Comparison of ENCODE assay signal across 9 mouse cellular contexts in genomic region chr11:108259391-108259790, GRCm38 (mm10).
A peak's percentile ranks its signal among the peaks of the same experiment; 100 is the strongest.
DNase-seq lines count a peak whose midpoint lies in the region; ATAC-seq and TF ChIP-seq lines count a peak whose summit lies in the region.
"Had no signal": no experiment of that assay in that cellular context is flagged by ENCODE, and none has a peak within 500 bp of the region (broad histone marks: within the 10 kb centered on the region; RNA-seq: fewer than 3 reads in every experiment).

No protein-coding gene starts in this region.

- no peak for ATAC-seq in megakaryocyte, adult 5-6 weeks (ENCODE audit: poor library complexity, severe bottlenecking)

- 33% methylated on average over 4 of the region's 4 CpGs for WGBS in olfactory bulb, adult 2 months

- TF ChIP-seq POLR2A in olfactory bulb, adult 2 months (IDR thresholded peaks at IDR 0.05; ENCODE audit: insufficient read depth, low read depth, low read length): no peak

- peaks cover 75% of the 10 kb centered on the region for H3K36me3 ChIP-seq in megakaryocyte, embryonic 14.5 days (replicated peaks; ENCODE audit: low read length)

- H3K27me3 ChIP-seq in megakaryocyte, embryonic 14.5 days (replicated peaks): no peaks in the 10 kb centered on the region

- peak; percentile 9 for DNase-seq in adrenal gland, postnatal 25 days
- no peak for DNase-seq in adrenal gland, postnatal 4 days (ENCODE audit: low spot score in 2 of 2)
- DNase-seq in heart, adult 8-10 months (ENCODE audit: low spot score): peak; percentile 49
- DNase-seq in kidney, postnatal 14 days: no peak
- DNase-seq in kidney, postnatal 36 days: no peak
- DNase-seq: right cerebral cortex, adult 18-20 months had no signal

- peaks cover 94% of the 10 kb centered on the region for H3K4me1 ChIP-seq in megakaryocyte, embryonic 14.5 days
- peaks cover 17% of the 10 kb centered on the region for H3K4me1 ChIP-seq in olfactory bulb, adult 2 months (ENCODE audit: control insufficient read depth, insufficient read depth, low read length)

- H3K4me3 ChIP-seq in megakaryocyte, embryonic 14.5 days (replicated peaks): peak overlapping the region; percentile 59
- no peak overlapping the region for H3K4me3 ChIP-seq in olfactory bulb, adult 2 months (ENCODE audit: insufficient read depth, low read depth, low read length)

- no peaks in the 10 kb centered on the region for H3K9me3 ChIP-seq in megakaryocyte, embryonic 14.5 days

- TF ChIP-seq CTCF in olfactory bulb, adult 2 months (IDR thresholded peaks at IDR 0.05; ENCODE audit: insufficient read depth, low read depth, low read length): no peak

- 0 out of 2 replicates have a peak overlapping the region, but pooled peaks have one; percentile 31 for H3K27ac ChIP-seq in olfactory bulb, adult 2 months (ENCODE audit: insufficient read depth, low read depth, low read length)

Comparison
In these comparisons a context has a peak if more than half of its experiments do, and no peak if none do; other contexts are left out.
1. DNase-seq: peak in adrenal gland, postnatal 25 days (single experiment) and heart, adult 8-10 months (single experiment); none in adrenal gland, postnatal 4 days (0 of 2), kidney, postnatal 14 days (single experiment) and kidney, postnatal 36 days (0 of 2).